In genomic region chr9:40423427-40423867, GRCm38 (mm10) we compare ENCODE assay signal across 13 mouse cellular contexts.
DNase-seq lines count a peak whose midpoint lies in the region; ATAC-seq and TF ChIP-seq lines count a peak whose summit lies in the region.
"Had no signal": no experiment of that assay in that cellular context is flagged by ENCODE, and none has a peak within 500 bp of the region (broad histone marks: within the 10 kb centered on the region; RNA-seq: fewer than 3 reads in every experiment).

No protein-coding gene starts in this region.

- no peak overlapping the region for H3K4me2 ChIP-seq in kidney, postnatal 0 days (ENCODE audit: low read length)
- H3K4me2 ChIP-seq: embryonic facial prominence, embryonic 15.5 days had no signal

- TF ChIP-seq CTCF in kidney, postnatal 0 days (IDR thresholded peaks at IDR 0.05; ENCODE audit: low read depth) = no peak

- H3K9me3 ChIP-seq in kidney, postnatal 0 days (replicated peaks; ENCODE audit: low read length) = no peaks in the 10 kb centered on the region
- H3K9me3 ChIP-seq: embryonic facial prominence, embryonic 15.5 days; hindbrain, embryonic 10.5 days had no signal

- 0 out of 2 replicates have a peak, but pooled peaks have one; percentile 36 for ATAC-seq in kidney, postnatal 0 days (replicated peaks; ENCODE audit: low FRiP score, low read depth)

- no peaks in the 10 kb centered on the region for H3K4me1 ChIP-seq in kidney, postnatal 0 days (replicated peaks; ENCODE audit: insufficient read depth, low read length)
- H3K4me1 ChIP-seq: embryonic facial prominence, embryonic 15.5 days; hindbrain, embryonic 10.5 days had no signal

- no peak overlapping the region for H3K4me3 ChIP-seq in kidney, postnatal 0 days (replicated peaks; ENCODE audit: low read depth, low read length)
- H3K4me3 ChIP-seq: embryonic facial prominence, embryonic 15.5 days; heart, adult 2 months; hindbrain, embryonic 10.5 days had no signal

- no peaks in the 10 kb centered on the region for H3K36me3 ChIP-seq in kidney, postnatal 0 days (ENCODE audit: insufficient read depth, low read length)
- H3K36me3 ChIP-seq: embryonic facial prominence, embryonic 15.5 days; hindbrain, embryonic 10.5 days had no signal

- no peak overlapping the region; the same call in 1 of the 2 replicates for H3K27ac ChIP-seq in kidney, postnatal 0 days
- H3K27ac ChIP-seq: embryonic facial prominence, embryonic 15.5 days; heart, adult 2 months; hindbrain, embryonic 10.5 days had no signal

- no peak for DNase-seq in kidney, postnatal 0 days (ENCODE audit: low spot score)
- no peak for DNase-seq in kidney, postnatal 14 days
- peak; percentile 67 for DNase-seq in T-cell, adult 2 months (ENCODE audit: low spot score)
- peak; percentile 78 for DNase-seq in naive thymus-derived CD4-positive, alpha-beta T cell, adult 2 months (ENCODE audit: low read depth)
- peak; percentile 55 for DNase-seq in thymus, postnatal 25 days
- no peak for DNase-seq in urinary bladder, postnatal 36 days (ENCODE audit: low spot score in 2 of 2)
- no peak for DNase-seq in retina, embryonic 14.5 days (ENCODE audit: low spot score)
- DNase-seq in embryo, embryonic 10.5 days (ENCODE audit: low spot score) = no peak
- DNase-seq: cerebellum, postnatal 25 days; heart, adult 2 months; kidney, postnatal 10 days had no signal

- H3K27me3 ChIP-seq in kidney, postnatal 0 days (ENCODE audit: insufficient read depth, low read length) = no peaks in the 10 kb centered on the region
- H3K27me3 ChIP-seq: embryonic facial prominence, embryonic 15.5 days had no signal

- no peak overlapping the region for H3K9ac ChIP-seq in kidney, postnatal 0 days (ENCODE audit: low read depth, low read length)
- H3K9ac ChIP-seq: embryonic facial prominence, embryonic 15.5 days had no signal

- 70% methylated on average over 6 of the region's 6 CpGs for WGBS in kidney, postnatal 0 days

Comparison
In these comparisons a context has a peak if more than half of its experiments do, and no peak if none do; other contexts are left out.
1. DNase-seq: peak in T-cell, adult 2 months (single experiment), naive thymus-derived CD4-positive, alpha-beta T cell, adult 2 months (single experiment) and thymus, postnatal 25 days (single experiment); none in kidney, postnatal 0 days (single experiment), kidney, postnatal 14 days (single experiment), urinary bladder, postnatal 36 days (0 of 2), retina, embryonic 14.5 days (single experiment) and embryo, embryonic 10.5 days (single experiment).